Mouse (Mus musculus) B cell, adult 62 days (primary cell): ENCODE data around the gene Cdc42se1. TPM values are rescaled to one million over a fixed set of nuclear protein-coding genes. Genes with fewer than 3 reads are reported as not detected.

Source experiments
- total RNA-seq: library from RNA; stranded (reverse); gene quantifications from 4 replicates; pipeline ENCODE4 v1.2.4, GENCODE M21; 2023

Cdc42se1 gene
- total RNA-seq = 183 to 200 TPM (median 191 TPM) in 4 replicates

GRCm38 (mm10) chr3:95228148-95228893 lies at the start of gene Cdc42se1:
Cdc42se1 (plus strand) TSS chr3:95228732.

GRCm38 (mm10) chr3:95217255-95218134 lies 11.0 kb upstream of the Cdc42se1 start, which contains the start of gene Gabpb2:
Gabpb2 (minus strand) TSS chr3:95217916.

DNA sequence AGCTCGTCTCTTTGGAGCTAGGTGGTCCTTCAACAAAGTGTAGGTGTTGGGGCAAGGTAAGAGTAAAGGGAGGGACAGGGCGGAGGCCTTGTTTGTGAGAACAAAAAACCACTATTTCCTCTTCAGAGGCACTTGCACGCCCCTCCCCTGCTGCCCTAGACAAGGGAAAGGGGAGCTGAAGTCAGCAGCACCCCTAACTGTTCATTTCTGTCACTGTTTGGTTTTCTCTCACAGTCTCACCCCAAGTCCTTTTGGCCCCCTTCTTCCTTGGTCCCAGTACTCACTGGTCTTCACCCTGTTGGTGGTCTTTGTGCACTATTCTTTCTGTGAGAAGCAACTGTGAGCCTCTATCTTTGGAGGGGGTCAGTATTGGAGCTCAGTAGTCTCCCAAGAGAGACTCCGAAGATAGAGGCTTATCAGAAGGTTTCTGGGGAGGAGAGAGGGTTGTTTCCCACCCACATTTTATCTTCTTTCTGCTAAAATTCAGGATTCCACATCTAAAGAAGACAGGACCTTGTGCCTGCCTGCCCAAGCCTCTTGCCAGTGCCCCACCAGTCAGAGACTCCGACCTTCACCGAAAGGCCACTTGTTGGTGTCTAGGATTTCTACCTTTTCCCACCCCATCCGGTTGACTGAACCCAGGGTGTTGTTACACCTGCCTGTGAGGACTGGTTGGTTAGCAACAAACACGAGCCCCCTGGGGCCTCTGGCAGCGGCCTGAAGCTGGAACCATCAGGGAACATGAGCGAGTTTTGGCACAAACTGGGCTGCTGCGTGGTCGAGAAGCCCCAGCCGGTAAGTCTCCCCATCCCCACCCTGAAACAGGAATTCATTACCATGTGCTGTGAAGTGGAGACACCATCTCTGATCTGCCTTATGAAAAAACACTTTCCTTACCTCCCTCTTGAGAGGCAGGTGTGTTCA lies 3.0 kb downstream of the Cdc42se1 start, which contains the start of gene Mllt11:
Gene Mllt11, minus strand, starts transcription at position 874 of the 924 bp plus-strand sequence.

GRCm38 (mm10) chr3:95241498-95241897 lies 13.0 kb downstream of the Cdc42se1 start, which contains the start of gene Gm128:
Gm128 (minus strand) TSS chr3:95241598.

GRCm38 (mm10) chr3:95250783-95251424 lies 22.4 kb downstream of the Cdc42se1 start, which contains the start of gene Bnipl:
Bnipl (minus strand) TSS chr3:95251193.

GRCm38 (mm10) chr3:95281216-95282126 lies 52.9 kb downstream of the Cdc42se1 start, which contains the start of the genes Mindy1 and Prune1:
Mindy1 (plus strand) TSS chr3:95281345.
Prune1 (minus strand) TSS chr3:95282076.

Other genes with a start within 250 kb of the Cdc42se1 start
- 48.1 to 60.2 TPM (median 52.1 TPM) in 4 replicates for gene Zfp687, start 213.3 kb upstream of the Cdc42se1 start, total RNA-seq
- gene Psmd4, start 186.1 kb upstream of the Cdc42se1 start, total RNA-seq = 111 to 141 TPM (median 125 TPM) in 4 replicates
- 33.8 to 38.5 TPM (median 35.8 TPM) in 4 replicates for gene Pip5k1a, start 121.8 kb upstream of the Cdc42se1 start, total RNA-seq
- 49.9 to 62.3 TPM (median 55.4 TPM) in 4 replicates for gene Vps72, start 117.7 kb upstream of the Cdc42se1 start, total RNA-seq
- gene Tmod4, start 104.3 kb upstream of the Cdc42se1 start, total RNA-seq = 1.1 to 2.9 TPM (median 2.2 TPM) in 4 replicates
- gene Scnm1, start 94.7 kb upstream of the Cdc42se1 start, total RNA-seq = 62.4 to 85.5 TPM (median 67.5 TPM) in 4 replicates
- 5.7 to 6.9 TPM (median 6.4 TPM) in 4 replicates for gene Lysmd1, start 94.6 kb upstream of the Cdc42se1 start, total RNA-seq
- 21.7 to 31.8 TPM (median 29.5 TPM) in 4 replicates for gene Tnfaip8l2, start 86.4 kb upstream of the Cdc42se1 start, total RNA-seq
- gene Sema6c, start 68.3 kb upstream of the Cdc42se1 start, total RNA-seq = 0.37 to 2.0 TPM (median 1.5 TPM) in 3 of 4 replicates, not detected in the other
- 76.5 to 77.1 TPM (median 76.8 TPM) in 4 replicates for gene Gabpb2, start 10.8 kb upstream of the Cdc42se1 start, total RNA-seq
- 5.0 to 8.0 TPM (median 6.1 TPM) in 4 replicates for gene Mllt11, start 3.4 kb downstream of the Cdc42se1 start, total RNA-seq
- not detected in 4 replicates for gene Gm128, start 12.9 kb downstream of the Cdc42se1 start, total RNA-seq
- not detected in 4 replicates for gene Bnipl, start 22.5 kb downstream of the Cdc42se1 start, total RNA-seq
- 29.3 to 34.5 TPM (median 31.6 TPM) in 4 replicates for gene Mindy1, start 52.6 kb downstream of the Cdc42se1 start, total RNA-seq
- 10.5 to 12.0 TPM (median 11.5 TPM) in 4 replicates for gene Prune1, start 53.3 kb downstream of the Cdc42se1 start, total RNA-seq
- gene Anxa9, start 78.4 kb downstream of the Cdc42se1 start, total RNA-seq = 1.3 to 2.2 TPM (median 1.9 TPM) in 4 replicates
- 127 to 147 TPM (median 132 TPM) in 4 replicates for gene Cers2, start 86.1 kb downstream of the Cdc42se1 start, total RNA-seq
- 31.0 to 36.5 TPM (median 35.8 TPM) in 4 replicates for gene Setdb1, start 128.5 kb downstream of the Cdc42se1 start, total RNA-seq
- gene 4930558C23Rik, start 174.1 kb downstream of the Cdc42se1 start, total RNA-seq = not detected in 4 replicates
- gene Arnt, start 205.7 kb downstream of the Cdc42se1 start, total RNA-seq = 84.3 to 103 TPM (median 88.9 TPM) in 4 replicates